Comparison of ENCODE assay signal across 14 mouse cellular contexts in genomic region chr17:65643579-65643978, GRCm38 (mm10). TPM values are rescaled to one million over a fixed set of nuclear protein-coding genes. Genes with fewer than 3 reads are reported as not detected.
DNase-seq lines count a peak whose midpoint lies in the region; ATAC-seq and TF ChIP-seq lines count a peak whose summit lies in the region.
"Had no signal": no experiment of that assay in that cellular context is flagged by ENCODE, and none has a peak within 500 bp of the region (broad histone marks: within the 10 kb centered on the region; RNA-seq: fewer than 3 reads in every experiment).

No protein-coding gene starts in this region.

- peak overlapping the region; percentile 37; the same call in 1 of the 2 replicates for H3K27ac ChIP-seq in forebrain, postnatal 0 days (ENCODE audit: low read depth, low read length)
- no peak overlapping the region for H3K27ac ChIP-seq in forebrain, embryonic 14.5 days (ENCODE audit: low read depth, low read length)
- peak overlapping the region; percentile 96 for H3K27ac ChIP-seq in left cerebral cortex, adult 2 months
- peak overlapping the region; percentile 69 for H3K27ac ChIP-seq in limb, embryonic 15.5 days
- peak overlapping the region; percentile 54 for H3K27ac ChIP-seq in olfactory bulb, adult 2 months (ENCODE audit: insufficient read depth, low read depth, low read length)
- H3K27ac ChIP-seq: forebrain, embryonic 13.5 days; heart, embryonic 13.5 days; liver, embryonic 13.5 days had no signal

- H3K9ac ChIP-seq in forebrain, postnatal 0 days, result no peak overlapping the region
- no peak overlapping the region for H3K9ac ChIP-seq in forebrain, embryonic 14.5 days (ENCODE audit: low read length)
- H3K9ac ChIP-seq in limb, embryonic 15.5 days, result no peak overlapping the region
- H3K9ac ChIP-seq: forebrain, embryonic 13.5 days; heart, embryonic 13.5 days; liver, embryonic 13.5 days had no signal

- WGBS in forebrain, postnatal 0 days, result 83% methylated on average over 5 of the region's 5 CpGs
- 93% methylated on average over 5 of the region's 5 CpGs for WGBS in forebrain, embryonic 14.5 days
- WGBS in limb, embryonic 15.5 days, result 62% methylated on average over 5 of the region's 5 CpGs
- WGBS in olfactory bulb, adult 2 months, result 78% methylated on average over 5 of the region's 5 CpGs

- intact Hi-C loops in left cerebral cortex, adult 2 months (cut with DNase I), result loop anchor here (1.0 kb wide), 1 partner anchor 29 kb away; no protein-coding TSS in a partner anchor
- intact Hi-C loops in left cerebral cortex, postnatal 25 days (cut with DNase I), result loop anchor here (2.0 kb wide), 1 partner anchor 29 kb away; no protein-coding TSS in a partner anchor

- H3K4me3 ChIP-seq in forebrain, postnatal 0 days (ENCODE audit: low read depth, low read length), result no peak overlapping the region
- no peak overlapping the region for H3K4me3 ChIP-seq in forebrain, embryonic 14.5 days (ENCODE audit: low read depth, low read length)
- H3K4me3 ChIP-seq in left cerebral cortex, adult 2 months, result no peak overlapping the region
- H3K4me3 ChIP-seq in limb, embryonic 15.5 days, result no peak overlapping the region
- no peak overlapping the region for H3K4me3 ChIP-seq in olfactory bulb, adult 2 months (ENCODE audit: insufficient read depth, low read depth, low read length)
- H3K4me3 ChIP-seq: forebrain, embryonic 13.5 days; heart, embryonic 13.5 days; liver, embryonic 13.5 days had no signal

- no peaks in the 10 kb centered on the region for H3K27me3 ChIP-seq in forebrain, postnatal 0 days (ENCODE audit: insufficient read depth, low read length)
- H3K27me3 ChIP-seq in forebrain, embryonic 14.5 days (replicated peaks; ENCODE audit: control insufficient read depth, insufficient read depth, low read length), result no peaks in the 10 kb centered on the region
- H3K27me3 ChIP-seq in limb, embryonic 15.5 days, result no peaks in the 10 kb centered on the region
- H3K27me3 ChIP-seq: forebrain, embryonic 13.5 days; heart, embryonic 13.5 days; liver, embryonic 13.5 days had no signal

- no peaks in the 10 kb centered on the region for H3K36me3 ChIP-seq in forebrain, postnatal 0 days (ENCODE audit: insufficient read depth)
- H3K36me3 ChIP-seq in forebrain, embryonic 14.5 days (ENCODE audit: control insufficient read depth, insufficient read depth, low read length), result no peaks in the 10 kb centered on the region
- H3K36me3 ChIP-seq in limb, embryonic 15.5 days, result no peaks in the 10 kb centered on the region
- H3K36me3 ChIP-seq: heart, embryonic 13.5 days; liver, embryonic 13.5 days had no signal

- ATAC-seq in forebrain, postnatal 0 days, result no peak
- ATAC-seq in forebrain, embryonic 14.5 days, result no peak
- no peak for ATAC-seq in limb, embryonic 15.5 days (ENCODE audit: insufficient number of reproducible peaks, low FRiP score, low TSS enrichment, low read depth)
- ATAC-seq: forebrain, embryonic 13.5 days had no signal

- DNase-seq in forebrain, postnatal 0 days, result no peak
- no peak for DNase-seq in forebrain, embryonic 14.5 days (ENCODE audit: low spot score)
- no peak for DNase-seq in left cerebral cortex, adult 2 months (ENCODE audit: extremely low spot score in 1 of 2, low spot score in 2 of 2)
- no peak for DNase-seq in left cerebral cortex, postnatal 25 days (ENCODE audit: low spot score in 2 of 2)
- DNase-seq in frontal cortex, postnatal 36 days (ENCODE audit: low spot score in 2 of 2), result no peak
- no peak for DNase-seq in urinary bladder, postnatal 25 days (ENCODE audit: low spot score)
- DNase-seq: adrenal gland, postnatal 25 days; liver, embryonic 13.5 days had no signal

- H3K4me2 ChIP-seq in forebrain, postnatal 0 days (ENCODE audit: low read depth), result no peak overlapping the region
- H3K4me2 ChIP-seq in forebrain, embryonic 14.5 days (ENCODE audit: low read length), result no peak overlapping the region
- H3K4me2 ChIP-seq in limb, embryonic 15.5 days, result peak overlapping the region; percentile 22; the same call in 1 of the 2 replicates
- H3K4me2 ChIP-seq: forebrain, embryonic 13.5 days; heart, embryonic 13.5 days; liver, embryonic 13.5 days had no signal

- no peak for TF ChIP-seq POLR2A in olfactory bulb, adult 2 months (IDR thresholded peaks at IDR 0.05; ENCODE audit: insufficient read depth, low read depth, low read length)

- no peaks in the 10 kb centered on the region for H3K9me3 ChIP-seq in forebrain, postnatal 0 days (ENCODE audit: low read length)
- H3K9me3 ChIP-seq in forebrain, embryonic 14.5 days (replicated peaks; ENCODE audit: control insufficient read depth, low read length), result no peaks in the 10 kb centered on the region
- no peaks in the 10 kb centered on the region for H3K9me3 ChIP-seq in limb, embryonic 15.5 days
- H3K9me3 ChIP-seq: forebrain, embryonic 13.5 days; heart, embryonic 13.5 days; liver, embryonic 13.5 days had no signal

- H3K4me1 ChIP-seq in forebrain, postnatal 0 days (ENCODE audit: insufficient read depth), result 0 out of 2 replicates have a peak, but pooled peaks cover 5% of the 10 kb centered on the region
- H3K4me1 ChIP-seq in forebrain, embryonic 14.5 days (ENCODE audit: control insufficient read depth, insufficient read depth, low read length), result no peaks in the 10 kb centered on the region
- H3K4me1 ChIP-seq in limb, embryonic 15.5 days, result peaks cover 19% of the 10 kb centered on the region
- peaks cover 23% of the 10 kb centered on the region for H3K4me1 ChIP-seq in olfactory bulb, adult 2 months (ENCODE audit: control insufficient read depth, insufficient read depth, low read length)
- H3K4me1 ChIP-seq: forebrain, embryonic 13.5 days; liver, embryonic 13.5 days had no signal

- TF ChIP-seq CTCF in forebrain, postnatal 0 days (IDR thresholded peaks at IDR 0.05; ENCODE audit: low read depth), result no peak
- no peak; the same call in 1 of the 2 replicates for TF ChIP-seq CTCF in left cerebral cortex, adult 2 months (IDR thresholded peaks at IDR 0.05)
- no peak for TF ChIP-seq CTCF in olfactory bulb, adult 2 months (IDR thresholded peaks at IDR 0.05; ENCODE audit: insufficient read depth, low read depth, low read length)

RNA-seq across cellular contexts. Expression of gene Txndc2, which starts 1.6 kb away (rescaled TPM):
- 0.19 TPM in 1 of 2 replicates, not detected in the other for total RNA-seq in forebrain, postnatal 0 days (2014; rRNA removed)
- not detected in 2 replicates for polyA plus RNA-seq in forebrain, postnatal 0 days (2015; fragmentation: Nextera tagmentation; extraction: Ambion mirVana)
- polyA plus RNA-seq in forebrain, embryonic 14.5 days (2014; fragmentation: Nextera tagmentation; extraction: Ambion mirVana), result 0.19 TPM in 1 of 2 replicates, not detected in the other
- under 1 TPM; 0.19 to 0.25 TPM for total RNA-seq in left cerebral cortex, adult 2 months (2021)
- total RNA-seq in left cerebral cortex, postnatal 25 days (2021), result not detected
- polyA plus RNA-seq in limb, embryonic 15.5 days (2015; fragmentation: Nextera tagmentation; extraction: Ambion mirVana), result 0.08 TPM in 1 of 2 replicates, not detected in the other
- not detected in 2 replicates for polyA plus RNA-seq in olfactory bulb, adult 2 months (2012; ENCODE audit: insufficient read depth, insufficient read length, low replicate concordance, missing spikeins)
- total RNA-seq: layer of hippocampus, adult 18-20 months had no signal
- polyA plus RNA-seq: heart, embryonic 13.5 days; liver, embryonic 13.5 days; small intestine, adult 2 months had no signal

RNA-seq across cellular contexts. Expression of gene Vapa, which starts 30.2 kb away (rescaled TPM):
- 114 and 144 TPM in 2 replicates for total RNA-seq in forebrain, postnatal 0 days (2014; rRNA removed)
- 320 and 327 TPM in 2 replicates for polyA plus RNA-seq in forebrain, postnatal 0 days (2015; fragmentation: Nextera tagmentation; extraction: Ambion mirVana)
- 247 TPM in 2 replicates for polyA plus RNA-seq in forebrain, embryonic 14.5 days (2014; fragmentation: Nextera tagmentation; extraction: Ambion mirVana)
- 100 to 1,000 TPM; 150 to 151 TPM for total RNA-seq in left cerebral cortex, adult 2 months (2021)
- total RNA-seq in left cerebral cortex, postnatal 25 days (2021), result 100 to 1,000 TPM; 162 to 181 TPM
- polyA plus RNA-seq in limb, embryonic 15.5 days (2015; fragmentation: Nextera tagmentation; extraction: Ambion mirVana), result 171 and 181 TPM in 2 replicates
- polyA plus RNA-seq in olfactory bulb, adult 2 months (2012; ENCODE audit: insufficient read depth, insufficient read length, low replicate concordance, missing spikeins), result not detected in 2 replicates
